Mouse (Mus musculus) myocyte (in vitro differentiated cells): ENCODE results near the gene Loxl1.

ENCODE experiments used
- E2F4 ChIP-seq: IDR thresholded peaks from one replicate; pipeline ENCODE4 v1.6.1; 2011; ENCODE audit warnings: mild to moderate bottlenecking, control low read depth, moderate library complexity; ENCODE audit not compliant: insufficient read depth
- MYOD1 ChIP-seq, 3 experiments: IDR thresholded peaks; one replicate each; pipeline ENCODE4 v1.6.1; 2011; ENCODE audit warnings: control low read depth in 2 of 3, low read depth in 2 of 3, mild to moderate bottlenecking in 2 of 3, moderate library complexity in 1 of 3; ENCODE audit not compliant: insufficient read length in 2 of 3, control insufficient read depth in 1 of 3
- POLR2A ChIP-seq: IDR thresholded peaks from one replicate; pipeline ENCODE4 v1.6.1; 2011; ENCODE audit warnings: low read depth, mild to moderate bottlenecking, control low read depth, moderate library complexity; ENCODE audit not compliant: insufficient read length

- no peak for TF ChIP-seq E2F4
- no peak for TF ChIP-seq POLR2A
- peak in 2 of 3 experiments; percentile 47 to 72 for TF ChIP-seq MYOD1 (IDR thresholded peaks at IDR 0.05; ENCODE audit: control insufficient read depth in 1 of 3, insufficient read length in 2 of 3, low read depth in 2 of 3)
Observed at GRCm38 (mm10) chr9:58294527-58294926, 18.5 kb downstream of the Loxl1 start.
